Mouse (Mus musculus): ENCODE data around the gene Arl5a. TPM values are rescaled to one million over a fixed set of nuclear protein-coding genes. Genes with fewer than 3 reads are reported as not detected.

Arl5a gene
- total RNA-seq (2014; rRNA removed): 56.5 and 72.5 TPM in 2 replicates
- 25.7 and 27.8 TPM in 2 replicates for polyA plus RNA-seq (2015; fragmentation: Nextera tagmentation; extraction: Ambion mirVana)

DNA sequence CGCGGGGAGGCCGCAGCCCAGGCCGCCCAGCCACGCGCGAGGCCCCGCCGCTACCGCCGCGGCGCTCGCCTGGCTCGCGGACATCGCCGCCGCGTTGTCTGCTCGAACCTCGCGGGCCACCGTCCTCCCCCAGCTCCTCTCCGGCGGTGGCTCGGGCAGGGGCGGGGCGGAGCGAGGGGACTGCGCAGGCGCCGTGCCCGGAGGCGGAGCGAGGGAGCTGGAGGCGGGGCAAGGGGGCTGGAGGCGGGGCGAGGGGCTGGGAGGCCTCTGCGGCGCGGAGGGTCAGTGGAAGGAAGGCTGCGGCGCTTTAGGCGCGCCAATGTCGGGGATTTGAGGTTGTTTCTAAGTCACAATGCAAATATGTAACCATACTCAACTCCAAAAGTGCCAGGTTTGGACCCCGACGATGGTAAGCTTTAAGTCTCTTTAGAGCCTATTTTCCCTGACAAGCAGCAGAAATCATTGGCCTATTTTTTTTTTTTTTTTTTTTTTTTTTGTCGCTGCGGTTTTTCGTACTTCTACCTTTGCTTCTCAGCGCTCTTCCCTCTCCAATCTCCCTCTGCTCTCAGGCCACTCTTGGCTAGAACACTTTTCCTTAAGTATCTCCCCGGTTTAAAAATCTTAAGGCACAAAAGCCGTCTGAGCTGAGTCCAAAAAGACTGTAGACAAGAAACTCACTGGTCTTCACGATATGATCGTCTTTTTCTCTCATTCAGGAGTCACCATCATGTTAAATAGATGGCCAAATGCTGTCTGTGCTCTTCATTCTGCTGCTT lies at the start of gene Arl5a:
Arl5a (minus strand) TSS at position 155 of the 776 bp plus-strand sequence.
- no peaks in the 10 kb centered on the region for H3K9me3 ChIP-seq (ENCODE audit: low read length)
- TF ChIP-seq CTCF (IDR thresholded peaks at IDR 0.05): no peak
- DNase-seq (ENCODE audit: low spot score) (peak; percentile 93), ATAC-seq (ENCODE audit: low FRiP score) (peak; percentile 96)
- H3K9ac ChIP-seq (replicated peaks; ENCODE audit: low read length, poor library complexity, severe bottlenecking): peak within 1 kb of the TSS; percentile 93
- H3K4me2 ChIP-seq (ENCODE audit: low read depth, low read length, poor library complexity, severe bottlenecking): peak within 1 kb of the TSS; percentile 61
- no peaks in the 10 kb centered on the region for H3K27me3 ChIP-seq (ENCODE audit: insufficient read depth, low read length)
- no peaks in the 10 kb centered on the region for H3K36me3 ChIP-seq (ENCODE audit: insufficient read depth, low read length)
- peaks cover 16% of the 10 kb centered on the region; the same call in 1 of the 2 replicates for H3K4me1 ChIP-seq (ENCODE audit: insufficient read depth, low read length)
- WGBS: under 1% methylated on average over 32 of the region's 57 CpGs
- H3K4me3 ChIP-seq (ENCODE audit: low read depth, low read length): peak within 1 kb of the TSS; percentile 99
- peak within 1 kb of the TSS; percentile 84 for H3K27ac ChIP-seq (ENCODE audit: low read depth, low read length)

DNA sequence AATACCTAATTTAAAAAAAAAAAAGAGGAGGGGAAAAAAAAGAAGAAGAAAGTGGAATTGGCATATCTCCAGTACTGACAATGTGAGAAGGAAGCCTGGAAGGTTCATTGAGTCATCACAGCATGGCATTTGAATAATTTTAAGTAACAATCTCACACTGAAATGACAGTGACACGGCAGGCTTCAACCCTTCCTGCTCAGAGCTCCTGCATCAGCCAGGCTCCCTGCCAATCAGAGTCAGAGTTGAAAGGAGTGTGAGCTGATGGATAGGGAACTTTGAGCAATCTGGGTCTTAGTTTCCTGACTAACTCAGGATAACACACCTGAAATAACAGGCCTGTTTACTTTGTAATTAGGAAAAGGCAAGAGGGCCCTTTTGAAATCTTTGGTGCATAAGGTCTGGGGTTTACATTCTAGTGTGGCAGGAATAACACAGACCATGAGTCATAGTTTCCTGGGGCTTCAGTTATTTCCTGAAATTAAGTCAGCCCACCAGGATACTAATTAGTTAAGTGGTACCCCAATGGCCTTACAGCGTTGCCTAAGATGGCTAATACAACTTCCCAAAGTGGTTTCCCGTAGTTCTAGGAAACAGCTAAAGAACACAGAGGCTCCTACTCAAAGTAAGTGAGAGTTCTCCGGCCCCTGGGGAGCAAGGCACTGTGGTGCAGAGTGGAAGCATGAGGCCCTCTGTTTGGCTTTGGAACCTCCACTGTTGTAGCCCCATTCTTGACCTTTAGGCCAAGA lies 47.0 kb upstream of the Arl5a start:
- Histone ChIP-seq H3K4me2 (ENCODE audit: low read depth, low read length, poor library complexity, severe bottlenecking) (no peak overlapping the region), H3K27me3 (ENCODE audit: insufficient read depth, low read length) (no peaks in the 10 kb centered on the region), H3K27ac (ENCODE audit: low read depth, low read length) (no peak overlapping the region), H3K9me3 (ENCODE audit: low read length) (no peaks in the 10 kb centered on the region), H3K4me1 (ENCODE audit: insufficient read depth, low read length) (no peaks in the 10 kb centered on the region), H3K9ac (replicated peaks; ENCODE audit: low read length, poor library complexity, severe bottlenecking) (no peak overlapping the region), H3K4me3 (ENCODE audit: low read depth, low read length) (no peak overlapping the region), H3K36me3 (ENCODE audit: insufficient read depth, low read length) (peaks cover 21% of the 10 kb centered on the region)
- DNase-seq (ENCODE audit: low spot score) (no peak), ATAC-seq (ENCODE audit: low FRiP score) (no peak)
- no peak for TF ChIP-seq CTCF (IDR thresholded peaks at IDR 0.05)
- WGBS: 62% methylated on average over 4 of the region's 4 CpGs

DNA sequence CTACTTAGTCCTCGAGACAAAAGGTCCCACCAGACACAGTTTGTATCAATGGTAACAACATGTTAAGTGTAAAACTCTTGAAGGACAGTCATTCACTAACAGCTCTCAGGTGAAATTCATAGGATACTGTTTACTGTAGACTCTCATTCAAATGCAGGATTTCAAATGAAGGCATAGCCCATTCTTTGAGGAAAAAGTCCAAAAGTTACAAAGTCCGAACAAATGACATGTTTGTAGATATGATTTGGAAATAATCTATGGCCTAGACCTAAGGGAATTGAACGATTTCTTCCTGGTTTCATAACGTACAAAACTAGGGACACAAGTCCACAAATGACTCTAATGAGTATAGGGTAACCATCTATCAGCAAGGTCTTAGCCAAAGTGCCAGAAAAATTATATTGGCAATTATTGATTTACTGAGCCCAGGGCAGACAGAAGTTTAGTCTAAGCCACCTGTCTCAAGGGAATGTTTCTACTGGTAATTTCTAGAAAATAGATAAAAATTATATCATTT lies 45.4 kb upstream of the Arl5a start:
- no peak for DNase-seq (ENCODE audit: low spot score)
- no peak for TF ChIP-seq CTCF (IDR thresholded peaks at IDR 0.05)
- no peaks in the 10 kb centered on the region for H3K9me3 ChIP-seq (ENCODE audit: low read length)
- 91% methylated on average over 4 of the region's 4 CpGs for WGBS
- H3K36me3 ChIP-seq (ENCODE audit: insufficient read depth, low read length): peaks cover 10% of the 10 kb centered on the region
- no peaks in the 10 kb centered on the region for H3K27me3 ChIP-seq (ENCODE audit: insufficient read depth, low read length)
- H3K4me3 ChIP-seq (ENCODE audit: low read depth, low read length): no peak overlapping the region
- H3K9ac ChIP-seq (replicated peaks; ENCODE audit: low read length, poor library complexity, severe bottlenecking): no peak overlapping the region
- no peak overlapping the region for H3K27ac ChIP-seq (ENCODE audit: low read depth, low read length)
- H3K4me1 ChIP-seq (ENCODE audit: insufficient read depth, low read length): no peaks in the 10 kb centered on the region
- no peak for ATAC-seq (ENCODE audit: low FRiP score)
- no peak overlapping the region for H3K4me2 ChIP-seq (ENCODE audit: low read depth, low read length, poor library complexity, severe bottlenecking)

DNA sequence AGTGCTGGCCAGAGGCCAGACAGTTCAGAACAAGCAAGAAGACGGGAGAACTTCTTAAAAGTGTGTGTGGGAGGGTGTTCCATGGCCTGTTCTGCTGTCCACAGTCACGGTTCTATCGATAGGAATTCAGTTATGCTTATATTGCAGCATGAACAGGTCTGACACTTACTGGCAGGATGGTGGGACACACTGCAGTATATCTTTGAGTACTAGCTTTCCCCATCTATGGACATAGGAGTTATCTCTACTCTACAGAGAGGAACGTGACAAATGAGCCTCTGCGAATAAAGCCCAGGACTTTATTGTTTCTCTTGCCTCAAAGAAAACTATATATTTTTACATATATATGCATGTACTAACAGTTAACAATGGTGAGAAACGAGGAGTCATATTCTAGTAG lies 42.9 kb upstream of the Arl5a start:
- H3K9ac ChIP-seq (replicated peaks; ENCODE audit: low read length, poor library complexity, severe bottlenecking): no peak overlapping the region
- ATAC-seq (ENCODE audit: low FRiP score) (no peak), DNase-seq (ENCODE audit: low spot score) (no peak)
- H3K27ac ChIP-seq (ENCODE audit: low read depth, low read length): no peak overlapping the region
- H3K9me3 ChIP-seq (ENCODE audit: low read length): no peaks in the 10 kb centered on the region
- no peak overlapping the region for H3K4me3 ChIP-seq (ENCODE audit: low read depth, low read length)
- no peak overlapping the region for H3K4me2 ChIP-seq (ENCODE audit: low read depth, low read length, poor library complexity, severe bottlenecking)
- no peaks in the 10 kb centered on the region for H3K27me3 ChIP-seq (ENCODE audit: insufficient read depth, low read length)
- no peaks in the 10 kb centered on the region for H3K4me1 ChIP-seq (ENCODE audit: insufficient read depth, low read length)
- TF ChIP-seq CTCF (IDR thresholded peaks at IDR 0.05): no peak
- H3K36me3 ChIP-seq (ENCODE audit: insufficient read depth, low read length): peaks cover 4% of the 10 kb centered on the region; the same call in 1 of the 2 replicates
- whole genome bisulfite sequencing: 86% methylated on average over 6 of the region's 6 CpGs

DNA sequence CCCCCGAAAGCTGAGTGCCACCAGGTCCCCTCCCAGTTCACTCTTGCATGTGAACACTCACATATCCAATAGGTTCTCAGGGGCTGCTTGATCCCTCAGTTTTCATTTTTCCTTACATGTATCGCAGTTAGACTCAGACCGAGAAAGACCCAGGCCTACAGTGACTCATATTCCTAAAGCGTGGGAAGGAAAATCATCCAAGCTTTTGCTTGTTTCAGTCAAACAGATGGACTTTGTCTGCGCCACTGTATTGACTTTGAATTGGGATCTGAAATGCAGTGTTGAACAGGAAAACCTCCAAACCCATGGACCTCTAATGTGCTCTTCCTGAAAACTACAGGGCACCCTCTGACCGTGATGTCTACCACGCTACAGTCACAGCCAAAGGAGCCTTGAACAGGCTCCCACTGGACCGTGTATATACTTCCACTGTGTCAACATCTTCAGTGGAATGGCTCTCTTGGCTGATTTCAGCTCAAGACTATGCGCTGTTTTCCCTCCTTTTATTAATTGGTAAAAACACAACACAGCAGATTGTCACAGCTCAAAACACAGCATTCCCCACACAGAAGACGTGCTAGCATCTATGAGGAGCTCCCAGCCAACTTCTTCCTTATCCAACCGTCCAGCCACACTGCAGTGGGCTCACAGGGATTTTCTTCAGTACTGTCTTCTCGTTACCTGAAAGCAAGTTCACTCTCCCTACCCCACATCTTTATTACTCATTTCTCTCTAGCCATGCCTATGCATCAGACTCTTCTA lies 36.7 kb upstream of the Arl5a start:
- DNase-seq (ENCODE audit: low spot score) (no peak), ATAC-seq (ENCODE audit: low FRiP score) (no peak)
- Histone ChIP-seq H3K9ac (replicated peaks; ENCODE audit: low read length, poor library complexity, severe bottlenecking) (no peak overlapping the region), H3K4me3 (ENCODE audit: low read depth, low read length) (no peak overlapping the region), H3K27ac (ENCODE audit: low read depth, low read length) (no peak overlapping the region), H3K36me3 (ENCODE audit: insufficient read depth, low read length) (no peaks in the 10 kb centered on the region), H3K9me3 (ENCODE audit: low read length) (no peaks in the 10 kb centered on the region), H3K4me1 (ENCODE audit: insufficient read depth, low read length) (no peaks in the 10 kb centered on the region), H3K27me3 (ENCODE audit: insufficient read depth, low read length) (no peaks in the 10 kb centered on the region), H3K4me2 (ENCODE audit: low read depth, low read length, poor library complexity, severe bottlenecking) (no peak overlapping the region)
- no peak for TF ChIP-seq CTCF (IDR thresholded peaks at IDR 0.05)
- WGBS: 91% methylated on average over 12 of the region's 12 CpGs

Data from midbrain, postnatal 0 days (tissue).